Mouse (Mus musculus) CH12.LX (cell line): Measurements from ENCODE around the gene Alg1. TPM values are rescaled to one million over a fixed set of nuclear protein-coding genes. Genes with fewer than 3 reads are reported as not detected.

Source experiments
- DNase-seq: peaks from one replicate; pipeline ENCODE4 v3.0.0-alpha.2; 2013; ENCODE audit errors: extremely low read depth
- H3K27ac ChIP-seq: 2 replicates; pipeline ENCODE4 v1.5.1; 2012; ENCODE audit warnings: low read depth, mild to moderate bottlenecking, control low read depth, moderate library complexity; ENCODE audit not compliant: insufficient read depth
- H3K27me3 ChIP-seq: replicated peaks from 2 replicates; pipeline ENCODE3; 2012; ENCODE audit warnings: inconsistent platforms
- H3K36me3 ChIP-seq, 2 experiments: replicated peaks in 1 of 2; 2 replicates each; pipeline versions ENCODE3 to v1.6.1; 2012; ENCODE audit warnings: inconsistent platforms in 1 of 2, low read length in 1 of 2, mild to moderate bottlenecking in 1 of 2, mixed read lengths in 1 of 2, moderate library complexity in 1 of 2; ENCODE audit not compliant: control insufficient read depth in 1 of 2, insufficient read depth in 1 of 2
- H3K4me1 ChIP-seq, 2 experiments: 2 replicates each; pipeline ENCODE4 v1.6.1; 2012; ENCODE audit warnings: inconsistent platforms in 1 of 2, moderate library complexity in 1 of 2; ENCODE audit not compliant: insufficient read depth in 2 of 2, control insufficient read depth in 1 of 2
- H3K4me2 ChIP-seq: 2 replicates; pipeline ENCODE4 v1.6.1; 2012; ENCODE audit warnings: low read depth, mild to moderate bottlenecking, control low read depth; ENCODE audit not compliant: poor library complexity, insufficient read depth, severe bottlenecking
- H3K4me3 ChIP-seq, 3 experiments: fragments of 150-350 bp in 1 of 3; sonication (generic) in 1 of 3; replicated peaks in 1 of 3; 2 replicates each; pipeline versions ENCODE3 to v1.5.1; 2011 to 2012; ENCODE audit warnings: low read depth in 2 of 3, low read length in 2 of 3, mild to moderate bottlenecking in 2 of 3, moderate library complexity in 2 of 3, control low read depth in 1 of 3, improper control_type of control experiment in 1 of 3, inconsistent platforms in 1 of 3, mixed read lengths in 1 of 3; ENCODE audit not compliant: poor library complexity in 1 of 3
- H3K79me2 ChIP-seq: replicated peaks from 2 replicates; pipeline ENCODE4 v1.6.1; 2012; ENCODE audit warnings: mild to moderate bottlenecking, moderate library complexity; ENCODE audit not compliant: control insufficient read depth, poor library complexity, insufficient read depth, severe bottlenecking; ENCODE audit errors: extremely low read depth
- H3K9ac ChIP-seq: 2 replicates; pipeline ENCODE4 v1.6.1; 2012; ENCODE audit warnings: low read depth, mild to moderate bottlenecking, control low read depth, moderate library complexity; ENCODE audit not compliant: insufficient read depth
- H3K9me3 ChIP-seq: replicated peaks from 2 replicates; pipeline ENCODE3; 2012; ENCODE audit warnings: low read length, inconsistent platforms, mixed read lengths
- BHLHE40 ChIP-seq: IDR thresholded peaks from 2 replicates; pipeline ENCODE4 v1.6.1; 2011; ENCODE audit warnings: mild to moderate bottlenecking, low read depth, low read length, improper control_type of control experiment
- CHD1 ChIP-seq: IDR thresholded peaks from 2 replicates; pipeline ENCODE4 v1.6.1; 2012; ENCODE audit warnings: low read depth, low read length, improper control_type of control experiment, inconsistent platforms
- CHD2 ChIP-seq: IDR thresholded peaks from 2 replicates; pipeline ENCODE4 v1.6.1; 2011; ENCODE audit warnings: low read length, improper control_type of control experiment
- CTCF ChIP-seq, 2 experiments: IDR thresholded peaks in 1 of 2; conservative IDR thresholded peaks in 1 of 2; 2 replicates each; pipeline ENCODE4 v1.5.1; 2011 to 2012; ENCODE audit warnings: low read depth in 2 of 2, low read length in 2 of 2, improper control_type of control experiment in 1 of 2, inconsistent platforms in 1 of 2, mild to moderate bottlenecking in 1 of 2, moderate library complexity in 1 of 2
- E2F4 ChIP-seq: IDR thresholded peaks from 2 replicates; pipeline ENCODE4 v1.6.1; 2011; ENCODE audit warnings: low read depth, low read length, improper control_type of control experiment; ENCODE audit not compliant: insufficient replicate concordance
- ELF1 ChIP-seq: IDR thresholded peaks from 2 replicates; pipeline ENCODE4 v1.6.1; 2014; ENCODE audit warnings: low read depth, mild to moderate bottlenecking, inconsistent platforms, low read length, improper control_type of control experiment
- EP300 ChIP-seq: IDR thresholded peaks from 2 replicates; pipeline ENCODE4 v1.6.1; 2011; ENCODE audit warnings: low read length, improper control_type of control experiment
- ETS1 ChIP-seq: conservative IDR thresholded peaks from 2 replicates; pipeline ENCODE4 v1.6.1; 2012; ENCODE audit warnings: low read depth, mild to moderate bottlenecking, inconsistent platforms, low read length, improper control_type of control experiment, moderate library complexity
- GABPA ChIP-seq: IDR thresholded peaks from 2 replicates; pipeline ENCODE4 v1.6.1; 2012; ENCODE audit warnings: low read depth, low read length, improper control_type of control experiment, inconsistent platforms; ENCODE audit not compliant: insufficient replicate concordance
- HCFC1 ChIP-seq: IDR thresholded peaks from 2 replicates; pipeline ENCODE4 v1.6.1; 2012; ENCODE audit warnings: low read depth, mild to moderate bottlenecking, inconsistent platforms, low read length, improper control_type of control experiment
- IRF4 ChIP-seq: IDR thresholded peaks from 2 replicates; pipeline ENCODE4 v1.6.1; 2014; ENCODE audit warnings: low read depth, mild to moderate bottlenecking, inconsistent platforms, low read length, improper control_type of control experiment
- JUN ChIP-seq: IDR thresholded peaks from 2 replicates; pipeline ENCODE4 v1.6.1; 2011; ENCODE audit warnings: low read depth, mild to moderate bottlenecking, low read length, improper control_type of control experiment, moderate library complexity; ENCODE audit not compliant: insufficient read depth
- JUND ChIP-seq: conservative IDR thresholded peaks from 2 replicates; pipeline ENCODE4 v1.6.1; 2011; ENCODE audit warnings: low read depth, low read length, improper control_type of control experiment
- KAT2A ChIP-seq: IDR thresholded peaks from 2 replicates; pipeline ENCODE4 v1.6.1; 2012; ENCODE audit warnings: low read length, improper control_type of control experiment, inconsistent platforms; ENCODE audit not compliant: insufficient replicate concordance
- MAFK ChIP-seq: IDR thresholded peaks from 2 replicates; pipeline ENCODE4 v1.6.1; 2011; ENCODE audit warnings: low read length, improper control_type of control experiment; ENCODE audit not compliant: insufficient replicate concordance
- MAX ChIP-seq: IDR thresholded peaks from 2 replicates; pipeline ENCODE4 v1.6.1; 2011; ENCODE audit warnings: low read length, improper control_type of control experiment
- MAZ ChIP-seq: IDR thresholded peaks from 2 replicates; pipeline ENCODE4 v1.6.1; 2012; ENCODE audit warnings: low read depth, mild to moderate bottlenecking, inconsistent platforms, low read length, improper control_type of control experiment, moderate library complexity
- MEF2A ChIP-seq: IDR thresholded peaks from 2 replicates; pipeline ENCODE4 v1.6.1; 2014; ENCODE audit warnings: low read depth, mild to moderate bottlenecking, inconsistent platforms, low read length, improper control_type of control experiment, borderline replicate concordance
- MXI1 ChIP-seq: IDR thresholded peaks from 2 replicates; pipeline ENCODE4 v1.6.1; 2011; ENCODE audit warnings: mild to moderate bottlenecking, low read depth, low read length, improper control_type of control experiment
- MYC ChIP-seq: IDR thresholded peaks from 2 replicates; pipeline ENCODE4 v1.6.1; 2011; ENCODE audit warnings: low read depth, mild to moderate bottlenecking, improper control_type of control experiment, low read length
- NELFE ChIP-seq: IDR thresholded peaks from 2 replicates; pipeline ENCODE4 v1.6.1; 2011; ENCODE audit warnings: low read depth, low read length, improper control_type of control experiment
- NRF1 ChIP-seq: IDR thresholded peaks from 2 replicates; pipeline ENCODE4 v1.6.1; 2014; ENCODE audit warnings: low read depth, mild to moderate bottlenecking, inconsistent platforms, low read length, improper control_type of control experiment, moderate library complexity
- PAX5 ChIP-seq: IDR thresholded peaks from 2 replicates; pipeline ENCODE4 v1.6.1; 2012; ENCODE audit warnings: low read length, inconsistent platforms, mixed read lengths
- POLR2A ChIP-seq: IDR thresholded peaks from 2 replicates; pipeline ENCODE4 v1.6.1; 2011; ENCODE audit warnings: low read depth, mild to moderate bottlenecking, improper control_type of control experiment, low read length
- POLR2AphosphoS2 ChIP-seq: IDR thresholded peaks from 2 replicates; pipeline ENCODE4 v1.6.1; 2011; ENCODE audit warnings: low read depth, low read length, improper control_type of control experiment
- RAD21 ChIP-seq: IDR thresholded peaks from 2 replicates; pipeline ENCODE4 v1.6.1; 2011; ENCODE audit warnings: low read depth, mild to moderate bottlenecking, low read length, improper control_type of control experiment, moderate library complexity
- RCOR1 ChIP-seq: conservative IDR thresholded peaks from 2 replicates; pipeline ENCODE4 v1.6.1; 2012; ENCODE audit warnings: low read depth, mild to moderate bottlenecking, inconsistent platforms, low read length, improper control_type of control experiment
- SIN3A ChIP-seq: IDR thresholded peaks from 2 replicates; pipeline ENCODE4 v1.6.1; 2012; ENCODE audit warnings: low read length, improper control_type of control experiment, inconsistent platforms
- SMC3 ChIP-seq: IDR thresholded peaks from 2 replicates; pipeline ENCODE4 v1.6.1; 2011; ENCODE audit warnings: low read depth, low read length, improper control_type of control experiment
- TBP ChIP-seq: conservative IDR thresholded peaks from 2 replicates; pipeline ENCODE4 v1.6.1; 2011; ENCODE audit warnings: low read depth, low read length, improper control_type of control experiment
- TCF12 ChIP-seq: IDR thresholded peaks from 2 replicates; pipeline ENCODE4 v1.6.1; 2014; ENCODE audit warnings: low read depth, mild to moderate bottlenecking, inconsistent platforms, low read length, improper control_type of control experiment
- UBTF ChIP-seq: IDR thresholded peaks from 2 replicates; pipeline ENCODE4 v1.6.1; 2012; ENCODE audit warnings: low read depth, mild to moderate bottlenecking, inconsistent platforms, low read length, improper control_type of control experiment, moderate library complexity
- USF1 ChIP-seq: IDR thresholded peaks from 2 replicates; pipeline ENCODE4 v1.6.1; 2014; ENCODE audit warnings: low read depth, mild to moderate bottlenecking, inconsistent platforms, low read length, improper control_type of control experiment
- USF2 ChIP-seq: conservative IDR thresholded peaks from 2 replicates; pipeline ENCODE4 v1.6.1; 2011; ENCODE audit warnings: low read depth, low read length, improper control_type of control experiment
- ZC3H11A ChIP-seq: IDR thresholded peaks from 2 replicates; pipeline ENCODE4 v1.6.1; 2012; ENCODE audit warnings: low read depth, mild to moderate bottlenecking, inconsistent platforms, low read length, improper control_type of control experiment
- ZKSCAN1 ChIP-seq: IDR thresholded peaks from 2 replicates; pipeline ENCODE4 v1.6.1; 2012; ENCODE audit warnings: low read depth, inconsistent platforms, low read length, improper control_type of control experiment, borderline replicate concordance
- ZMIZ1 ChIP-seq: IDR thresholded peaks from 2 replicates; pipeline ENCODE4 v1.6.1; 2012; ENCODE audit warnings: low read depth, mild to moderate bottlenecking, inconsistent platforms, low read length, improper control_type of control experiment
- ZNF384 ChIP-seq: IDR thresholded peaks from 2 replicates; pipeline ENCODE4 v1.6.1; 2012; ENCODE audit warnings: low read depth, low read length, improper control_type of control experiment, inconsistent platforms
- dilution Hi-C: fragments of 300-500 bp; cut with MboI; formaldehyde crosslinking; loops from 2 replicates; pipeline ENCODE4 v1.14.3; 2020; ENCODE audit warnings: low sequenced_read_pairs; ENCODE audit not compliant: extremely low pct_unique_long_range_greater_than_20kb, extremely low pct_ligation_motif_present
- in situ Hi-C: fragments of 300-500 bp; cut with MboI; formaldehyde crosslinking; loops from 3 replicates; pipeline ENCODE4 v1.14.3; 2019; ENCODE audit warnings: low sequenced_read_pairs, low pct_ligation_motif_present, low pct_unique_long_range_greater_than_20kb, mixed read lengths
- polyA plus RNA-seq: library from polyadenylated mRNA; unstranded; fragments of >175 nt; gene quantifications from 2 replicates; pipeline ENCODE4 v1.2.1, GENCODE M21; 2012; ENCODE audit warnings: low read depth; ENCODE audit not compliant: insufficient read length
- total RNA-seq, 2 experiments: library from RNA; depleted of rRNA; stranded (reverse); fragments of 300-350 nt in 1 of 2; fragments of >200 nt in 1 of 2; gene quantifications; 2 replicates each; pipeline ENCODE4 v1.2.3; 2012 to 2014

Alg1 gene
- total and polyA plus RNA-seq, 3 experiments = 55.7 to 65.7 (median 63.5) TPM

DNA sequence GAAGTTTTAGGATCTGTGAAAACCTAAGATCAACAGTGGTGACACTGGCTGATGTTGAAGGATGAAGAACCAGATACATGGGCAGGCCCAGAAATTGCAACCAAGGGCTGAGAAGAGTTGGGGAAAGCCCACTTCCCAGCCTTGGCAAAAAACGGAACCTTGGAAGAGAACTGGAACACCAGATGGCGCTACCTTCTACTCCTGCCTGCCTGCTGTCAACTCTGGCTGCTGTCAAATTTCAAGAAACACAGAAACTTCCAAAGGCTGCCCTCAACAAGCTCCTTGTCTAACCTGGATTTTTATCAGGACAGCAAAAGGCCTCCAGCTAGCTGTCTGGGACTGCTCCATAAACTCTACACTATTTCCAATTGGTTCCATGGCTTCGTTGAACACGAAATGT is 30.7 kb upstream of the Alg1 start:
- Histone ChIP-seq H3K4me2 (peak overlapping the region; percentile 59), H3K79me2 (no peaks in the 10 kb centered on the region; the same call in 1 of the 2 replicates), H3K27ac (no peak overlapping the region; the same call in 1 of the 2 replicates), H3K9ac (peak overlapping the region; percentile 62), H3K27me3 (no peaks in the 10 kb centered on the region), H3K4me1 (peaks cover 6 to 38% of the 10 kb centered on the region in 2 experiments), H3K36me3 (peaks cover 38 to 69% of the 10 kb centered on the region in 2 experiments), H3K9me3 (no peaks in the 10 kb centered on the region), H3K4me3 (peak overlapping the region; percentile 75 to 91 (median 83))
- dilution Hi-C loops (no loop called here), in situ Hi-C loops (no loop called here)
- TF ChIP-seq MAX (peak; percentile 24; the same call in 1 of the 2 replicates), ETS1 (no peak), MAZ (no peak), BHLHE40 (0 out of 2 replicates have a peak, but pooled peaks have one; percentile 19), RAD21 (peak; percentile 66), MXI1 (peak; percentile 73), NELFE (peak; percentile 44; the same call in 1 of the 2 replicates), TCF12 (no peak), USF2 (no peak), KAT2A (no peak), CHD2 (no peak), ZKSCAN1 (no peak), MEF2A (no peak), SMC3 (peak; percentile 85), UBTF (no peak), JUND (peak; percentile 23; the same call in 1 of the 2 replicates), MAFK (0 out of 2 replicates have a peak, but pooled peaks have one; percentile 22), POLR2AphosphoS2 (no peak), IRF4 (peak; percentile 50; the same call in 1 of the 2 replicates), GABPA (no peak), POLR2A (no peak), ELF1 (peak; percentile 23; the same call in 1 of the 2 replicates), EP300 (no peak), JUN (no peak), MYC (peak; percentile 49; the same call in 1 of the 2 replicates), USF1 (no peak), ZC3H11A (no peak; the same call in 1 of the 2 replicates), TBP (no peak), CHD1 (0 out of 2 replicates have a peak, but pooled peaks have one; percentile 32), E2F4 (no peak), RCOR1 (no peak), HCFC1 (peak; percentile 22; the same call in 1 of the 2 replicates), CTCF (conservative IDR thresholded peaks at IDR 0.05 in 1 of 2, IDR thresholded peaks at IDR 0.05 in 1 of 2; ENCODE audit: low read depth in 2 of 2, low read length in 2 of 2) (peak; percentile 40 to 87; a peak in 3 of 4 replicates), ZNF384 (no peak), PAX5 (no peak), NRF1 (no peak), SIN3A (peak; percentile 98), ZMIZ1 (no peak)
- DNase-seq = peak; percentile 72
